Mouse (Mus musculus): ENCODE data around the gene Angptl2. TPM values are rescaled to one million over a fixed set of nuclear protein-coding genes. Genes with fewer than 3 reads are reported as not detected.
A peak's percentile ranks its signal among the peaks of the same experiment; 100 is the strongest.

The Angptl2 gene
- polyA plus RNA-seq (2012; rRNA removed), result 12.4 and 17.2 TPM in 2 replicates

DNA sequence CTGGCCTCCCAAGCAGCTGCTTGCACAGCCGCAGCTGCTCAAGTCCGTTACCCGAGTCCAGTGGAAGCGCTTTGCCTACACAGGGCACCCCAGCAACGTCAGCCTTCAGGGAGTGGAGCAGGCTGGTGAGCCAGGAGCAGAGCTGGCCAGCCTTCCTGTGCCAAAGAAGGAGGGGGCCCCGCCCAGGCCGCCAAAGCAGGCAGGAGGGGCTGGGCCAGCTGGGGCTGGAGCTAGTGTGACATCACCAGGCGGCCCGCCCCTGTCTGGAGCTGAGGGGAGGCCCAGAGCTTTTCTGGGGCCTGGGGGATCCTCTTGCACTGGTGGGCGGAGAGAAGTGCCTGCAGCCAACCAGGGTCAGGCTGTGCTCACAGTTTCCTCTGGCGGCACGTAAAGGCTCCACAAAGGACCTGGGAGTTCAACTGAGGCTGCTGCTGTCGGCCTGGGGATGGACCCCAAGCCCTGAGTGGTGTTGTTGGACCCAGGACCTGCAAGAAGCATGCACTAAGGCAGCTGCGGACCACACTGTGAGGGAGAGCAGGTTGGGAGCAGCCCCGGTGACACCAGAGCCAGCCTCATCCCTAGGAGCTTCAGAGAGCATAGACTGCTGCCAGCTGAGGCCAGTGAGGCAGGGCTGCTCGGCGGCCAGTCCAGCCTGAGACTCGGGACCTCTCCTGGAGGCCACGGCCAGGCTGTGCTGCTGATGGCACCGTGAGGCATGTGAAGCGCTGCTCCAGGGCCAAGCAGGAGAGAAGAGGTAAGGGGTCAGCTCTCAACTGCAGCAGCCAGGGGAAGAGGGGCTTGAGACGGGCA is at the start of gene Angptl2:
Gene Angptl2 (plus strand): TSS at position 370 of the 810 bp plus-strand sequence.
- TF ChIP-seq POLR2A (IDR thresholded peaks at IDR 0.05; ENCODE audit: borderline replicate concordance, extremely low read depth, insufficient read depth, insufficient read length, poor library complexity, severe bottlenecking) (peak; percentile 38; the same call in 1 of the 2 replicates), CTCF (IDR thresholded peaks at IDR 0.05; ENCODE audit: borderline replicate concordance, extremely low read depth, insufficient read depth, insufficient read length) (0 out of 2 replicates have a peak, but pooled peaks have one; percentile 4)
- DNase-seq (ENCODE audit: low read depth), result peak; percentile 97

DNA sequence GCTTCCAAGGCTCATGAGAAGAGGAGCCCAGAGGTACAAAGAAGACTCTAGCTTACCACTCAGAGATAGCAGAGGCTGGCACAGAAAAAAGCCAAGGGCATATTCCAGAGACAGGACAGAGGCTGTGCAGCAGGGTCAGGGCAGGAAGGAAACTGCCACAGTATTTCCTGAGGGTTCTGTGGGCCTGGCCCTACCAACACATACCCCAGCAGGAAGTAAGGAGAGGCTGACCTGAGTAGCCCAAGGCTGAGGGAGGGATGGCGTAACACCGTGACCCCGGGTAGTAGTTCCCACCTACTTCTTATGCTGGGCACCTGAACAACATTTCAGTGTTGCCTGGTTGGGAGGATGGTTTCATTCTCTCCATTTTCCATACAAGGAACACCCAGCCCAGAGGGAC is 48.8 kb upstream of the Angptl2 start:
- TF ChIP-seq POLR2A (IDR thresholded peaks at IDR 0.05; ENCODE audit: borderline replicate concordance, extremely low read depth, insufficient read depth, insufficient read length, poor library complexity, severe bottlenecking) (no peak), CTCF (IDR thresholded peaks at IDR 0.05; ENCODE audit: borderline replicate concordance, extremely low read depth, insufficient read depth, insufficient read length) (no peak)

DNA sequence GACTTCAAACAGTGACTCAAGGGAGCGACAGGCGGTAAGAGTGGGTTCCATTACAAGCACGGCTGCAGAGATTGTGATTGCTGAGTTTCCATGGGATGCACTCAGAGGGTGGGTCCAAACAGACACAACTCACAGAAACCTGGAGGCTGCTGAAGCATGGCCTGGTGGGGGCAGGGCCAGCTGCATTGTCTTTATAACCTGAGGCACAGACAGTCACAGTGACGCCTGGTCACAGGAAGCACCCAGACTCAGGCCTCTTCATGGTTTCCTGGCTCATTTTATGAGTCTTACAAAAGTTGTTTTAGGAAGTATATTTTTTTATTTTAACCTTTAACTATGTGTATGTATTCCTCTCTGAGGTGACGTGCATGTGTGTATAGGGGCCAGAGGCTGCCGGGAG is 46.4 kb upstream of the Angptl2 start:
- no peak for DNase-seq (ENCODE audit: low read depth)
- no peak for TF ChIP-seq POLR2A (IDR thresholded peaks at IDR 0.05; ENCODE audit: borderline replicate concordance, extremely low read depth, insufficient read depth, insufficient read length, poor library complexity, severe bottlenecking)
- no peak for TF ChIP-seq CTCF (IDR thresholded peaks at IDR 0.05; ENCODE audit: borderline replicate concordance, extremely low read depth, insufficient read depth, insufficient read length)

More for the DNA sequence above, 48.8 kb upstream of the Angptl2 start:
- no peak for DNase-seq (ENCODE audit: low read depth)

DNA sequence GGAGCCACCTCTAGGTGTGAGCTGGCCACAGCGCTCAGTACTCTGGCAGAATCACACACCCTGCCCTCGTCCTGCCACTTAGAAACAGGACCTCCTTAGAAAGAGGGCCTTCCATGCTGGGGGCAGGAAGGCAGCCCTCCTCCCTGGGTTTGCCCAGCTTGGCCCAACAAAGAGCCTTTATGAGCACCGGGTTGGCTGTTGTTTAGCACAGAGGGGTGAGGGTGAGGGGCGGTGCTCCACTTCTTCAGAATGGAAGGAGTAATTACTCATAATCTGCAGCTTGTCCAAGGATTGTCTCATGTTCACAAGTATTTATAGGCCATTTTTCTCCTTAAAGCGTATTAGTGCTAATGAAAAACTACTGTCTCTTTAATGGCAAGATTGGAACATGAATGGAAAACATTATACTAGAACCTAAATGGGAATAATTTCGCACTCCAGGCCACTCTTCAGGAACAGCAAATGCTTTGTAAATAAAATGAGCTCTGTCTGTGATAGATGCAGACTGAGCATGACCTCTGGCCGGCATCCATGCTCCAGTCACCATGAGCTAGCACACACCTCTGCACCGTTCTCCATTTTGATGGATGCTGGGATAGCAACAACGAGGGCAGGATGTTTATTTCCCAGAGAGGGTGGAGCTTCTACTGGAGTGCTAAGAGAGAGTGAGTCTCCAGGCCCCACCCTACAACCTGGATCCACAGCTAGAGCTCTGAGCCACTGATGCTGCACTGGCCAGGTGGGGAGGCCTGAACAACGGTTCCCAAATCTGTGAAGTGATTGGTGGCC is 44.9 kb upstream of the Angptl2 start:
- peak; percentile 85 for DNase-seq (ENCODE audit: low read depth)
- no peak for TF ChIP-seq CTCF (IDR thresholded peaks at IDR 0.05; ENCODE audit: borderline replicate concordance, extremely low read depth, insufficient read depth, insufficient read length)
- no peak for TF ChIP-seq POLR2A (IDR thresholded peaks at IDR 0.05; ENCODE audit: borderline replicate concordance, extremely low read depth, insufficient read depth, insufficient read length, poor library complexity, severe bottlenecking)

- no peak for TF ChIP-seq POLR2A (IDR thresholded peaks at IDR 0.05; ENCODE audit: borderline replicate concordance, extremely low read depth, insufficient read depth, insufficient read length, poor library complexity, severe bottlenecking)
- no peak for TF ChIP-seq CTCF (IDR thresholded peaks at IDR 0.05; ENCODE audit: borderline replicate concordance, extremely low read depth, insufficient read depth, insufficient read length)
- no peak for DNase-seq (ENCODE audit: low read depth)
Observed at GRCm38 (mm10) chr2:33173126-33173525, 42.7 kb upstream of the Angptl2 start.

DNA sequence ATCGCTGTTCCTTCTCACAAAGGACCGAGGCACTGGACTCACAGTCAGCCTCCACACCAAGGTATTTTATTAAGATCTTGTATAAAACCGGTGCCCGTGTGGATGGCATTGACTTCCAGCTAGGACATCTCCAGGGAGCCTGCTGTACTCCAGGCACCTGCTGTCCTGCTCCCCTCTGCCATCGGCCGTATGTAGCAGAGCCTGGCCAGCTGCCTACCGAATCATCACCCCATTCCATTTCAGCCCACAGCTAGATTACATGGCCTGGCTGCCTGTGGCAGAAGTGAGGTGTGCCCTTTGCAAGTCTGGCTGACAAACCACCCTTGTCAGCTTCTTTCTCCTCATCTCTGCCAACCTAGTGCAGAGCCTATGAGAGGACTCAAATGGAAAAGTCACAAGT is 42.2 kb upstream of the Angptl2 start:
- DNase-seq (ENCODE audit: low read depth), result no peak

GRCm38 (mm10) chr2:33176516-33176915 is 39.4 kb upstream of the Angptl2 start:
- DNase-seq (ENCODE audit: low read depth), result no peak
- no peak for TF ChIP-seq POLR2A (IDR thresholded peaks at IDR 0.05; ENCODE audit: borderline replicate concordance, extremely low read depth, insufficient read depth, insufficient read length, poor library complexity, severe bottlenecking)
- TF ChIP-seq CTCF (IDR thresholded peaks at IDR 0.05; ENCODE audit: borderline replicate concordance, extremely low read depth, insufficient read depth, insufficient read length), result no peak

More for the DNA sequence above, 42.2 kb upstream of the Angptl2 start:
- TF ChIP-seq POLR2A (IDR thresholded peaks at IDR 0.05; ENCODE audit: borderline replicate concordance, extremely low read depth, insufficient read depth, insufficient read length, poor library complexity, severe bottlenecking) (no peak), CTCF (IDR thresholded peaks at IDR 0.05; ENCODE audit: borderline replicate concordance, extremely low read depth, insufficient read depth, insufficient read length) (no peak)

- DNase-seq (ENCODE audit: low read depth), result no peak
- no peak for TF ChIP-seq CTCF (IDR thresholded peaks at IDR 0.05; ENCODE audit: borderline replicate concordance, extremely low read depth, insufficient read depth, insufficient read length)
- TF ChIP-seq POLR2A (IDR thresholded peaks at IDR 0.05; ENCODE audit: borderline replicate concordance, extremely low read depth, insufficient read depth, insufficient read length, poor library complexity, severe bottlenecking), result no peak
Observed at GRCm38 (mm10) chr2:33176921-33177320, 38.9 kb upstream of the Angptl2 start.

DNA sequence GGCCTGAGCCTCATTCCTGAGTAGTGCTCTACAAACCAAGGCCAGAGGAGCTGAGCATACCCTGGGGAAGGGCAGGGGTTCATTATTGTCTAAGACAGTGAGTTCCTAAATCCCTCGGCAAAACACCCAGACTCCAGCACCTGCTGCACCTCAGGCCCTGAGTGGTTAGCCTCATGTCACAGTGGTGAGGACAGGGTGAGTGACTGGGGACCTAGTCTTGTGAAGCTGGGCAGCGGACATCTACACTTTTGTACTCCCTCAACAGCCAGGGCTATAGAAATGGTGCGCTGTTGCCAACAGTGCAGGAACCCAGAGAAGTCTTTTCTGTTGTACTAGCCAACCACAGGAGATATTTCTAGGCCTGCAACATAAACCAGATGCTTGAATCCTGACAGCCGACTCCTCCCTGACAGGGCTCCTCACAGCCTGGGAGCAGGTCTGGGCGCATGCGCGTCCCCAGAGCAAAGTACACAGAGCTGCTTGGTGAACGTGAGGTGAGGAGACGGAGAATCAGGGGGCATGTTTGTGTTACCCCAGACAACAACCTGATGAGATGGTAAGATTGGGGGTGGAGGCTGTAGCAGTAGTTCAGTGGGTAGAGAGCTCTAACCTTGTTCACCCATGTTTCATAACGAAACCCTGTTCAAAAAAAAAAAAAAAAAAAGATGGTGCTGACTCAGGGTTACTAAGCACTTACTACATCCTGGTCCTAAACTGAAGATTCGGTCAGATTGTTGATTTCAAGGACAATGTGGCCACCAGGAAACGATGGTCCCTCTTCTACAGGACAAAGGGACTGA is 38.2 kb upstream of the Angptl2 start:
- TF ChIP-seq CTCF (IDR thresholded peaks at IDR 0.05; ENCODE audit: borderline replicate concordance, extremely low read depth, insufficient read depth, insufficient read length), result no peak
- TF ChIP-seq POLR2A (IDR thresholded peaks at IDR 0.05; ENCODE audit: borderline replicate concordance, extremely low read depth, insufficient read depth, insufficient read length, poor library complexity, severe bottlenecking), result no peak
- DNase-seq (ENCODE audit: low read depth), result no peak

DNA sequence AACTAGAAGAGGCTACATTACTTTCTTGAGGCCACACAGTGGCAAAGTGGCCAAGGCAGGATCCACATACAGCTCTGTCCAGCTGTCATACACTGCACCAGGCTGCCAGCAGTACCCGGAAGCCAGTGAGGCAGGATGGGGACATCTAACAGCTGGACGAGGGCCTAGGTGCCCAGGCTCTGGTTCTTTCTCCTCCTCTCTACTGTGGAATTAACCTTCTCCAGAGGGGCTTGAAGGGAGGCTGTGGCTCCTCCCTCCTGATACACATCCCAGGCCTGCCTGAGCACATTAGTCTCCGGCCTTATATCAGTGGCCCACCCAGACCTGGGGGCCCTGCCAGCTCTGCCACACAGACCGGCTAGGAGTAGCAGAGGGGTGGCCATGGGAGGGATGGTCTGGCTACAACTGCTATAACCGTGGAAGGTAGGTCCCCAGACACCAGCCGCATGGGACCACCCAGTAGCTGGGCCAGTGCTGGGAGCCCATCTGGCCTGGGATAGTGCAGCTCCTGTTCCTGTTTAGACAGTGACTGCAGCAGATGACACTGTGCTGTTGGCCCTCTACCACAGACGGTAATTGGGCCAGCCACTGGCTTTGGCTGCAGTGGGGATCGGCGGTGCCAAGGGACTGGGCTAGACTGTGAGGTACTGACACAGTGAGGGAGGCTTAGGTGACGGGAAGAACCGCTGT is 37.5 kb upstream of the Angptl2 start:
- peak; percentile 71 for DNase-seq (ENCODE audit: low read depth)
- TF ChIP-seq CTCF (IDR thresholded peaks at IDR 0.05; ENCODE audit: borderline replicate concordance, extremely low read depth, insufficient read depth, insufficient read length) (no peak), POLR2A (IDR thresholded peaks at IDR 0.05; ENCODE audit: borderline replicate concordance, extremely low read depth, insufficient read depth, insufficient read length, poor library complexity, severe bottlenecking) (no peak)
